Mouse (Mus musculus) MEL (cell line): ENCODE data around the gene Ext2.

Source experiments
- CHD1 ChIP-seq: IDR thresholded peaks from 2 replicates; pipeline ENCODE4 v1.6.1; 2012; ENCODE audit warnings: low read depth, mild to moderate bottlenecking, inconsistent platforms, low read length, improper control_type of control experiment
- CHD2 ChIP-seq: IDR thresholded peaks from 2 replicates; pipeline ENCODE4 v1.6.1; 2011; ENCODE audit warnings: low read length, improper control_type of control experiment
- CTCF ChIP-seq, 3 experiments: IDR thresholded peaks in 2 of 3; conservative IDR thresholded peaks in 1 of 3; 2 replicates each; pipeline ENCODE4 v1.5.1; 2011 to 2012; ENCODE audit warnings: low read length in 3 of 3, low read depth in 2 of 3, mild to moderate bottlenecking in 2 of 3, improper control_type of control experiment in 1 of 3, inconsistent platforms in 1 of 3, mixed read lengths in 1 of 3, moderate library complexity in 1 of 3; ENCODE audit not compliant: control insufficient read depth in 1 of 3, insufficient read depth in 1 of 3, poor library complexity in 1 of 3, severe bottlenecking in 1 of 3
- EP300 ChIP-seq, 2 experiments: IDR thresholded peaks; 2 replicates each; pipeline ENCODE4 v1.6.1; 2011; ENCODE audit warnings: improper control_type of control experiment in 2 of 2, low read length in 2 of 2, low read depth in 1 of 2, mild to moderate bottlenecking in 1 of 2
- GATA1 ChIP-seq: IDR thresholded peaks from 2 replicates; pipeline ENCODE4 v1.6.1; 2011; ENCODE audit warnings: low read depth, low read length, improper control_type of control experiment
- MAFK ChIP-seq: IDR thresholded peaks from 2 replicates; pipeline ENCODE4 v1.6.1; 2011; ENCODE audit warnings: low read depth, mild to moderate bottlenecking, low read length, improper control_type of control experiment, borderline replicate concordance
- MEF2A ChIP-seq: IDR thresholded peaks from 2 replicates; pipeline ENCODE4 v1.6.1; 2014; ENCODE audit warnings: low read depth, mild to moderate bottlenecking, inconsistent platforms, low read length, improper control_type of control experiment; ENCODE audit not compliant: poor library complexity, insufficient replicate concordance, severe bottlenecking; ENCODE audit errors: extremely low read depth
- POLR2A ChIP-seq, 2 experiments: IDR thresholded peaks; 2 replicates each; pipeline ENCODE4 v1.6.1; 2011 to 2012; ENCODE audit warnings: low read length in 2 of 2, mild to moderate bottlenecking in 2 of 2, control low read depth in 1 of 2, improper control_type of control experiment in 1 of 2, low read depth in 1 of 2, moderate library complexity in 1 of 2; ENCODE audit not compliant: control insufficient read depth in 1 of 2, insufficient read depth in 1 of 2, poor library complexity in 1 of 2
- POLR2AphosphoS2 ChIP-seq: IDR thresholded peaks from 2 replicates; pipeline ENCODE4 v1.6.1; 2011; ENCODE audit warnings: low read length, improper control_type of control experiment
- SMC3 ChIP-seq: IDR thresholded peaks from 2 replicates; pipeline ENCODE4 v1.6.1; 2011; ENCODE audit warnings: low read depth, low read length, improper control_type of control experiment
- TAL1 ChIP-seq: IDR thresholded peaks from 2 replicates; pipeline ENCODE4 v1.6.1; 2012; ENCODE audit warnings: mild to moderate bottlenecking, inconsistent platforms, low read length, moderate library complexity, mixed read lengths
- TCF12 ChIP-seq: IDR thresholded peaks from 2 replicates; pipeline ENCODE4 v1.6.1; 2014; ENCODE audit warnings: low read depth, mild to moderate bottlenecking, inconsistent platforms, low read length, improper control_type of control experiment, moderate library complexity
- ZC3H11A ChIP-seq: IDR thresholded peaks from 2 replicates; pipeline ENCODE4 v1.6.1; 2012; ENCODE audit warnings: low read depth, mild to moderate bottlenecking, inconsistent platforms, low read length, improper control_type of control experiment
- ZKSCAN1 ChIP-seq: IDR thresholded peaks from 2 replicates; pipeline ENCODE4 v1.6.1; 2012; ENCODE audit warnings: low read depth, mild to moderate bottlenecking, inconsistent platforms, low read length, improper control_type of control experiment, moderate library complexity

GRCm38 (mm10) chr2:93666146-93666858, 156.1 kb downstream of the Ext2 start:
- no peak for TF ChIP-seq MEF2A
- no peak for TF ChIP-seq CTCF (IDR thresholded peaks at IDR 0.05 in 2 of 3, conservative IDR thresholded peaks at IDR 0.05 in 1 of 3; ENCODE audit: control insufficient read depth in 1 of 3, insufficient read depth in 1 of 3, low read depth in 2 of 3, low read length in 3 of 3, poor library complexity in 1 of 3, severe bottlenecking in 1 of 3)
- TF ChIP-seq TAL1: no peak
- no peak for TF ChIP-seq EP300 (IDR thresholded peaks at IDR 0.05; ENCODE audit: low read depth in 1 of 2, low read length in 2 of 2)
- TF ChIP-seq POLR2A (IDR thresholded peaks at IDR 0.05; ENCODE audit: control insufficient read depth in 1 of 2, insufficient read depth in 1 of 2, low read depth in 1 of 2, low read length in 2 of 2, poor library complexity in 1 of 2): no peak
- TF ChIP-seq TCF12: no peak
- no peak for TF ChIP-seq GATA1
- TF ChIP-seq POLR2AphosphoS2: no peak
- no peak for TF ChIP-seq CHD1
- TF ChIP-seq ZKSCAN1: no peak
- no peak for TF ChIP-seq ZC3H11A
- no peak for TF ChIP-seq SMC3
- TF ChIP-seq MAFK: no peak
- TF ChIP-seq CHD2: no peak
